Mouse (Mus musculus) gonadal fat pad, adult 2 months (tissue): ENCODE data around the gene Ddx1. TPM values are rescaled to one million over a fixed set of nuclear protein-coding genes. Genes with fewer than 3 reads are reported as not detected.

Source experiments
- DNase-seq: peaks from one replicate; pipeline ENCODE4 v3.0.0-alpha.2; 2012; ENCODE audit warnings: low read depth
- polyA plus RNA-seq: library from polyadenylated mRNA; depleted of rRNA; stranded (reverse); fragments of >200 nt; gene quantifications from 2 replicates; pipeline ENCODE4 v1.2.3, GENCODE M21; 2012; rRNA removed

Ddx1 gene
- 11.2 and 11.3 TPM in 2 replicates for polyA plus RNA-seq

DNA sequence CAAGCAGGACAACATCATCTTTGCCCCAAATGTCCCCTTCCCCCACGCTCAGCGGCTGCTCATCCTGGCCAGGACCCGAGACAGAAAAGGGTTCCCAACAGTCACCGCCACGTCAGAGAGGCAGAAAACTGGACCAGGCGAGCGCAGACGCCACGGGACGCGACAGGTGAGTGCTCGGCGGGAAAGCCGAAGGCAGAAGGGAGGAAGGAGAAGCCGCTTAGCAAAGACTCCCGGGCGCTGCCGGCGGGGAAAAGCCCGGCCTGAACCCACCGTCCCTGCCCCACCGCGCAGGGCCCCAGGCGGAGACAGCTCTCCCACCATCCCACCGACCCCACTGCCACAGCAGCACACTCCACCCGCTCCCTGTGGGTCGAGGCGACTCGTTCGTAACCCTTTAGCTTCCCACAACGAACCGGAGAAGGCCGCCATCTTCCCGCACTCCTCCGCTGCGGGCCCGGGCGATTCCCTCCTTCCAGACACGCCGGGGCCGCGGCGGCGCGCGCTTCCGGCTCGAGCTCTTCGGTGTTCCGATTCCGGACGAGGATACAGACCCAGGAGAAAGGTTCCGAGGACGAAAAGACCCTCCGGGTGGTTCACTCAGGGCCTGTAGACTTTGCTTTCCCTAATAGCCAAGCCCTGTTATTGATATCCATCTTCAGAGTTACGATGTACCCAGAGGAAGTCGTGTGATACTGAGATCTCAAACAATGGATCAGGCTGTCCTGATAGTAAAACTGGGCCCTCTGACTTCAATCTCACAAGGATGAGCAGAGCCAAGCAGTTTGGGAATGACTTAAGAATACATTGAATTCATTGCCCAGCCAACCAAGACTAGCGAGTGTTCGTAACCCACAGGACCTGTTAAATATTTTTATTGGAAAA is at the start of gene Ddx1:
TSS of gene Ddx1 (minus strand) at position 523 of the 882 bp plus-strand sequence.
- DNase-seq = no peak

DNA sequence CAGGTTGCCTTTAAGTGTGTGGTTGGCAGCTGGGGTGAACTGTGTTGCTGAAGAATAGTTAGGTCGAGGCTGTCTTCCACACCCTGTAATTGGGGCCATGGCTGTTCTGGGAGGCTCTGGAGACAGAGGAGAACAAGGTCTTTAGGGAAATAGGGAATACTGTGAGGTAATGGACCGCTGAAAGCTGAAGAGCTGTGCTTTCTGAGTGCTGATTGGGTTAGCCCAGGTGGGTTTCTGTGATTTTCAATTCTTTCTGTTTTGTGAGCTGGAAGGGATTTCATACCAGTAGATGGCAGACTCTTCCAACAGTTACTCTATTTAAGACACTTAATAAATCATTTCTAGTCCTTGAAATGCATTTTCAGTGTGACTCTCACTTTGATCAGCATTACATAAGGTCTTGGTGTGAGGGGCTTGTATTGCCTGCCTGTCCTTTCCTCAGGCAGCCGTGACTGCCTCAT is 44.4 kb upstream of the Ddx1 start:
- no peak for DNase-seq

DNA sequence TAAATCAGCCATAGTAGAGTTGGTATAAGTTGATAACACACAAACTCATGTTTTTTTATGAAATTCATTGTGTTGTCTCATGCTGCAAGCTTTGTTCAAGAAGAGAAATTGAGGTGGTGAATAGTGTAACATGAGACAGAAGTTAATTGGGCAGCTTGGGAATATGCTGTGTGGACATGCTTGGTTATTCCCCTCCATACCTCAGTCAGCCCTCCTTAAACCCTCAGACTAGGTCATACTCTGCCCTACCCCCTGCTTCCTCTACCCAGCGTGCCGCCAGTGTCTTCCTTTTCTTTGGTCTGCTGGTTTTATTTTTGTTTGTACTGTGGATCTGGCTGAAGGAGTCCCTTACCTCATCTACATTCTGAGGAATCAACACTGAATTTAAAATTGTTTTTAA is 42.4 kb upstream of the Ddx1 start:
- DNase-seq = no peak

DNA sequence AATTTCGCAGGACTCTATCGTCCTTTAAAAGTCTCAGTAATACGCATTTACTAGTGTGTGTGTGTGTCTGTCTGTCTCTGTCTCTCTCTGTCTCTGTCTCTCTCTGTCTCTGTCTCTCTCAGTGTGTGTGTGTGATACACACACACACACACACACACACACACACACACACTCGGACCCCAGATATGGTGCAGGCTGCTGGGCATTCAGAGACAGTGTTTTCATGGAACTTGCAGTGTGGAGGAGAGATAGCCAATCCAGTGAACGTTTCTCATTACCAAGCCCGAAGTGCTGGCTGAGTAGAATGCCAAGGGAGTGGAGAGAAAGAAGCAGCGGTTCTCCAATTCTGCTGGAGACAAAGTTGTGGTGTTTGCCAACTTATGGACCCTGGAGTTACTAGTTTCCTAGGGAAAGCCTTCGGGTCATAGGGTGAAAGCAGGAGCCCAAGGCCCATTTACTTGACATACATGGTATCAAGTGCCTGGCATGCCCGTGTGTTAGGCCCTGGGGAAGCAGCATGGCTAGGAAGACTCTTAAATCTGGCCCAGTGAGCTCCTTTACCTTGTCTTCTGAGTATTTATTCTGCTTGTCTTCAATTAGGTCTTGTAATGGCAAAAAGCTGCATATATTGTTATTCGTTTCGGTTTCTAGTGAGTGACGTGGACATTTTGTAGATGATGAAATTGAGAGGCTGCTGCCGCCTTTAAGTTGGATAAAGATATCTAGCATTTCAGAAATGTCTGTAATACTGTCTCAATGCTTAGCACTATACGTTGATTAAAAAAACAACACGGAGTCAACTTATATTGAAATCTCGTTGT is 20.8 kb upstream of the Ddx1 start:
- DNase-seq = no peak

DNA sequence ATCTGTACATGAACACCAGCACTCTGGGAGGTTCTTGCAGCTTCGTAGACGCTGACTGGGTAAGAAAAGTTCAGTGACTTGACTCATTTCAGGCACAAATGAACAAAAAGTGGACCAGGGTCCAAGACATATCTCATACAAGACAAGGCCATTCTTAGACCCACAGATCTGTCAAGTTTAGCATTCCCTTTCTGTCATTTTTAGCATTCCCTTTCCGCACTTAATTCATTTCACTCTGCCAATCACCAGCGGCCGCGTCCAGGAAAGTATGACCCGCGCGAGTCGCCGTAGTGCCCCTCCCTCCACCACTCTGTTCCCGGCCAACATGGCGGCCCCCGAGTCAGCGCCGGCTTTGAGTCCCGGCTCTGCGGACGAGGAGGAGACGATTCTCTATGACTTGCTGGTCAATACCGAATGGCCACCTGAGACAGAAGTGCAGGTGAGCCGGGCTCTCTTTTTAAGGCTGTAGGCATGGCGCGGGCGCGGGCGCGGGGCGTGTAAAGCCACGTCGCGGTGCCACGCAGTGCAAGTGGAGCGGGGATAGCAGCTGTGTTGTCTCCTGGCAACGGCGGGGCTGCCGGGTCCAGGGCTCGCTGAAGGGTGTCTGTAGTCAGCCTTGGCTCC is 19.9 kb upstream of the Ddx1 start, which contains the start of gene Nbas:
TSS of gene Nbas (plus strand) at position 308 of the 624 bp plus-strand sequence.
- DNase-seq = no peak

DNA sequence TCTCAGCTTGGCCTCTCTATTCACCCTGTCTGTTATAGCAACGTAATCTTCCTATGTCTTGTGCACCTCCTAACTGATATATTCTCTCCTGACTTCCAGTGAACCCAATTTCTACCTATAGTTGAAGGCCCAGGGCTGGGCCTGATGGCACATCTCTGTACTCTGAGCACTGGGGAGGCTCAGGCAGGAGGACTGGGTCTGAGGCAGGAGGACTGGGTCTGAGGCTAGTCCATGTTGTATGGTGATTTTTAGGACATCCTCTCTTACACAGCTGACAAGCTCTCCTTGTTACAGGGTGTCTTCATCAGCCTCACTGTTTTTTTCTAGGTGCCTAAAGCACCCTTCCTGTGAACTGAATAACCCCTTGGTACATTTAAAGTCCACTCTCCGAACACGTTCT is 19.4 kb upstream of the Ddx1 start:
- no peak for DNase-seq

DNA sequence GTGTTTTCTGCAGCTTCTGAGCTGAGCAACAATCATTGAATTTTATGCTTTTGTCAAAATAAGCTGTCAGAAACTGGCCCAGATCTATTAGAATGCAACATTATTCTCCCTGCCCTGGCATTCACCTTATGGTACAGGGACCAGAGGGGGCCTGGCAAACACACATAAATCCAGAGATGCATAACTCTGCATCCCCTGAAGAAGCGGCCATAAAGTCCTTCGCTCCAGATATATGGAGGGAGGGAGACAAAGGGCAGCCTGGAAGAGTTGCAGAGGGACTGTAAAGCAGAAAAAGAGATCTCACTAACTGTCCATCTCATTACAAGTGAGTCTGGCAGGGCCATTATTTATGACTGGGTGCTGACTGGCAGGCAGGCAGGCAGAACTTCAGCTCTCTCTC is 6.7 kb upstream of the Ddx1 start:
- DNase-seq = no peak

DNA sequence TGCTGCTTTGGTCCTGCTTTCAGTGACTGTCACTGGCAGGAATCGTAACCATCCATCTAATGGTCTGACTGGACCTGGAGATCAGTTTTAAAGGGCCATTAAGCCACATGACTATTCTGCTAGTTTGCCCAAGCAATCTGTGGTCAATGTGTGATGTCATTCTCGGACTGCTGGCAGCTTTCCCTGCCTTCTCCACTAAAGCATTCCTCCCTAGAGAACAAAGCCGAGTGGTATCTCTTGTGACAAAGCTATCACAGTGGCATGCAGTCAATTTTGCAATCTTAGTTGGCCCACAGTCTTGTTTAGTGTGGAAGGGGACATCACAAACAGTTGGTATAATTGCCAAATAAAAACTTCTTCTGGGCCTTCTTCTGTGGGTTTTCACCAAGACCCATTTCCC is 6.1 kb upstream of the Ddx1 start:
- DNase-seq = no peak

DNA sequence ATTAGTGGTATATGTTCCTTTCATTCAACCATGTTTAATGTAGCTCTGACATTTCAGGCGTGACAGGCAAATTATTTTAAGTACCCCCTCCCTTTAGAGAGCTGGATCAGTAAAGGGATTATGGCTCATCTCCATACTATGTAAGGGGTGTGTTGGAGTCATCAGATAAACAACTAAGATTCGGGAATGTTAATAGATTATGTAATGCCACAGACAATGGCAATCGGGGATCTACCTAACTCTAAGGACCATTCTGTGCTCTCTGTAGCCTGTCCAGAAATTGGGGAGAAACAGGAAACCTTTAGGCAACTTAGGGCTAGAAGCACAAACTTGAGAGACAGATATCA is 533 bp upstream of the Ddx1 start:
- no peak for DNase-seq

DNA sequence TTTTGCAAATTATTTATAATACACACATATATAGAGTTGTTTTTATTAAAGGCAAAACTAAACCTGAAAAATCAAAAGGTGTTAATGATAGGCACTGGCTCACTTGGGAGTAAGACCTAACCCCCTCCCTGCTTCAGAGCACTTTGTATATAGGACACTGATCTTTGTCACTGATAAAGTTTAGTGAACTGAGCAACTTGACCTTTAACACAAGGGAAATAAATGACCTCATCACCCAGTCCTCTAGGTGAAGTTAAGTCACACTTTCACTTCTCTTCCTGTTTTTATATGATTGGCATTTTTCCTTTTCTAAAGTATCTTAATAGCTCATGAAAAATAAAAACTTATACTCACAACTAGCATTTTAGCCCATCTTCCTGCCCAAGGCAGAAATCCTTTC is 6.6 kb downstream of the Ddx1 start:
- no peak for DNase-seq

DNA sequence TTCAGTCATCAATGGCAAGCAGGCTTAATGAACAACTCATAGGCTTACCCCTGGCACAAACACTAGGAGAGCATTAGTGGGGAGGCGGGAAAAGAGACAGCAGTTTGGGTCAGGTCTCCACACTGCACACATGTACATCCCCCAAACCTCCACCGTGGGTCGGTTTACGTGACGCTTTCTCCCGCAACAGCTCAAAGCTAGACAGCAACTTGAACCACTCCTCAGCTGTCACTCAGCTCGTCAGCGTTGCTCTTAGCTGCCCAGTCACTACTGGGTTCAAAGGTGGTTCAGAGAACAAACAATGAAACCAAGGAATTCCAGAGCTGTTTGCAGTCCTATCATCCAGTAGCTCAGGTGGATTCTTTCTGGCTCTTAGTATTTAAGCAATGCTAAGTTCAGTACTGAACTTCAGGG is 30.9 kb downstream of the Ddx1 start:
- DNase-seq = no peak

DNA sequence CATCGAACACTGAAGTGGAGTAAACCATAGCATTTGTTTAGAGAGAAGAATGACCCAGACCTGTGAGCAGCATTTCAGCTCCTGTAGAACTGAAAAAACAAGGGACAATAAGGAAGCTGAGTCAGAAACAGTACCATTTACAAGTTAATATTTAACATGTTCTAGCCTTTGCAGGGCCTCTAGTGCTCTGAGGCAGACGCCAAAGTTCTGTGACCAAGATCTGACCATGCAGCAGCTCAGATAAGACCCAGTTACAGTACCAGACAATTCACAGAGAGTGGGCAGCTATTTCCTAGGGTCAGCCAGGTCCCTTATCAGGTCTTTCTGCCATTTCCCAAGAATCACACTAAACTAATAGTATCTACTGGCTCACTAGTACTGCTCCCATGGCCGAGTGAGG is 31.4 kb downstream of the Ddx1 start:
- no peak for DNase-seq

DNA sequence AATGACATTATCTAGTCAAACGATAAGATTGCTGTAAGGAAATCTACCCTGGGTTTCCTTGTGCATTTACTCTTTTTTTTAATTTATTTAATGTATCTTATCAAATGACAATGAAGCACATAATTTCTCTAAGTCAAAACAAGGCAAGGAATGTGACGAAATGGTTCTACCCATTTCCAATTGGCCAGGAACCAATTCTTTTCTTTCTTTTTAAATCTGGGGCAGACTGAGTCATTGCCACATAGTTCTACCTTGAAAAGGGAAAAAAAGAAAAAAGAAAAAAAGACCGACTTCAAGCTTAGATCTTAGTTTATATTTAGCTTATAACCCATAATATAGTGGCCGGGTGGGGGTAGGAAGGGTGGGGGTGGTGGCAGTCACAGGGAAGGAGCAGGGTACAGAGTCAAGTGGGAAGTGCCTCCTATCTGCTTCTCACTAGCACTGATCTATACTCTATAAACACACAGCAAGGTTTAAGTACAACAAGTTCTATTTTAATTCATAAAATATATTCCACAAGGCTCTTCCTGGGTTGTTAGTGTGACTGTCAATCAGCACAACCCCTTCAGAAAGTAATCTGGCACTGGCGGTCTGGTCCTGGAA is 32.4 kb downstream of the Ddx1 start:
- no peak for DNase-seq

DNA sequence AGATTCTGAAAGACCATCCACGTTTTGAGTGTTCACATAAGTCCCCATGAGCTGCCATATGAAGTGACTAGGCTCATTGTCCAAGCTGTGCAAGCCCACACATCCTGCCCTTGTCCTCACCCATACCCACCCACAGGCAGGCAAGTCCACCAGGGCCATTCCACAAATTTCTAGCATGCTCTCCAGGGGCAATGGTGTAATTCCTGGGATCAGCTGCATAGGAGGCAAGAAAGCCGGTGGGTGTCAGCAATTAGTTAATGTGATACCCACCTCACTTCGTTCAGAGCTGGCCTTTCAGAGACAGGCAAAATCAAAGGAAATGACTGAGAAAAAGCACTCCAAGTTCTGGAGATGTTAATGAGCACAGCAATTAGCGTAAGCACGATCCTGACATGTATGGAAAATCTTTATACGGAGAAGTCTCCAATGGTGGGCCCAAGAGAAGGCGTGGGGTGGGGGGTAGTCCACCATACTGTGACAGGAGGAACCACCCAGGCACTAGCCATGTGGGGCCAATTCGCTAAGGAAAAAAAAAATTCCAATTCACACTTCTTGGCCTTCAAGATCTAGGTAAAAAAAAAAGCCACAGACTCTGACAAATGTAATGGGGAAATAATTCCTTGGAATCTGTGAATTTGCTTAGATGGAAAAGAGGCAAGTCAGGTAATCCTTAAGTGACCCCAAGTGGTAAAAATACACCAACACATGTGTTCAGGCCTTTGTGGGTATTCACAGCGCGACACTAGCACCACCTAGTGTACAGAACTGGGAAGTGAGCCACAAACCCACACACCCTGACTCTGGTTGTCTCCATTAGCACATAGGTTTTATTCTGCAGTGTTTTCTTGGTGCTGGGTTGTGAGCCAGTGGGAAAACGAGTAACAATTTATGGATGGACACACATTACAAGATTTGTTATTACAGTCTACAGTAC is 34.4 kb downstream of the Ddx1 start:
- no peak for DNase-seq

DNA sequence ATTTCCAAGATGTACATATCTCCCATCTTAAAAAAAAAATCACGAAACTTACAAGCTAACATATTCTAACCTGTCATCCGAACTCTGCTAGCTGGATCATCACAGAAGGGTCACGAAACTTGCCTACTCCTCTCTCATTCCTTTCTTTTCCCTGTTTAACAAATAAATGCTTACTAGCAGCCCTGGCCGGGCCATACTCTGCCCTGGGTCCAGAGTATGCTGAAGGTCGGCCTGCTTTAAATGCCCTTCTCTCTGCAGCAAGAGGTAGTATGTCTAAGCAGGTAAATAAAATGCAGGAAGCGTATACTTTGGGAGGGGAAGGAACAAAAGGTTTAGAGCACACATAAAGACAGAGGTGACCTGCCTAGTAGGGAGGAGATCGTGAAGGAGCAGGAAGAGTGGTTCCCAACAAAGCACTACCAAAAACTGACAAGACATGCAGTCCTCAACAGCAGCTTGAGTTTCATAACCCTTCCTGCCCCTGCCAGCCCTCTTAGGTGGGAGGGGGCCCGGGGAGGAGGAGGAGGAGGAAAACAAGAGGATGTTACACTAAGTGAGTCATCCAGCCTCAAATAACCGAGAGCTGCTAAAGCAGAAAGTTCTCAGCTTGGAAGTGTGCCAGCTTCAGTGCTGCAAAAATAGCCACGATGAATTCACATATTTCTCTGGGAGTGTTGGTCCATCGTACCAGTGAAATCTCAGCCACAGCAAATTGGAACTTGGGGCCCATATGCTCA is 37.1 kb downstream of the Ddx1 start:
- DNase-seq = no peak

DNA sequence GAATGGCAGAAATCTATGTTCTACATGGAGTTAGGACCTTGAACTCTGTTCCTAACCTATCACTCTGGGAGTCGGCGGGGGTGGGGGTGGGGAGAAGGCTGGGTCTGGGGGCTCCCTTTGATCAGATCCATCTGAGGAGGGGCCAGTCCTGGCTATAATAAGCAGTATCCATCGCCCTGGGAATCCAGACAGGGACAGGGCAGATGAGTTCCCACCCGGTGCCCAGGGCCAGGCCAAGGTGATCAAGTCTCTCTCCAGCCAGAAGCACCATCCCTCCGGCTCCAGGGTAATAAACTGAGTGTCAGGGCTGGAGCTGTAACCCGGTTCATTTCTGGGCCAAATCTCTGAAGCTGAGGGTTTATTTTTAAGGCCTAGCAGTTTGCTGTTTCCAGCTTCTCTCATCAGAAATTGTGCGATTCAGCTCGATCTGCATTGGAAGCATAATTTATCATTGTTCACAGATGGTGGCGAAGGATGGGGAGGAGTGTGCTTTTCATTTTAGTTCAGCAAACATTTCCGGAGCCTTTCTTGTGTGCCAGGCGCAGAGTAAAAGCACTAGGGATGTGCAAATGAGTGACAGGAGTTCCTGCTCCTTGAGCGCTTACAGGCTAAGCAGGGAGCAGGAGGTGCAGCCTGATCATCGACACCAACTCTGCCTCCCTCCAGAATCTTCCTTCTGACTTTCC is 39.2 kb downstream of the Ddx1 start:
- DNase-seq = no peak

DNA sequence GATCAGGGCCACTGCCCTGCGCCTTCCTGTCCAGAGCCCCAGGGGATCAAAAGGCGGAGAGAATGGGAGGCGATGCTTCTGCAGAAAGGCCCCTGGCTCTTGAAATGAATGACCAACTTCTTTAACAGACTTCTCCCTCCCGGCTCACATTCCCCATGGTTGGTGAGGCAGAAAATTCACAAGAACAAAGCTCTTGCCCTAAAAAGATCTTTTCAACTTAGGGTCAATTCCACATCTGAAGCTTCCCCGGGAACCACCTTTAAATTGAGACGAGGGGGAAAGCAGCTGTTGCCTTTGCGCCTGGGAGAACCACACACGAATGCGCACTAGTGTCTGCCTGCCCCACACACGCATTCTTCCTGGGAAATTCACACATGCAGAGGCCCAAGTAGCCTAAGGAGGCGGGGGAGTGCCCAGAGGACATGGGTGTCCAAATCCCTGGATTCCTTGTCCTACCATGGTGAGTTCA is 40.0 kb downstream of the Ddx1 start:
- no peak for DNase-seq

DNA sequence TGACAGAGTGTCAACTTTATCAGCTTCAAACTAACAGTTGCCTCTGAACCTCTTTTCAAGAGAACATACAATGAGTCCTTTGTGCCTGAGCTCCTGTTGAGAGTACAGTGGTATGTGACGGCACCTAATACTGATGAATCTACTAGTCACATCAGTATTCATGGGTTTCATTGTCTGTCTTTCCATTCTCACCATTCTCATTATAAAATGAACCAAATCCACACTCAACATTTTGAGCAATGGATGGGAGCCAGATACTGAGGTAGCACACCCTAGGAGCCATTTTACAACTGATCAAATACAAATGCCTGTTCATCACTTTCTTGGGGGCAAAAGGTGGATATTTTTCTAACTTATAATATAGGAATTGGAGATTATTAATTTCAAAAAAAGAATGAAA is 40.5 kb downstream of the Ddx1 start:
- no peak for DNase-seq

DNA sequence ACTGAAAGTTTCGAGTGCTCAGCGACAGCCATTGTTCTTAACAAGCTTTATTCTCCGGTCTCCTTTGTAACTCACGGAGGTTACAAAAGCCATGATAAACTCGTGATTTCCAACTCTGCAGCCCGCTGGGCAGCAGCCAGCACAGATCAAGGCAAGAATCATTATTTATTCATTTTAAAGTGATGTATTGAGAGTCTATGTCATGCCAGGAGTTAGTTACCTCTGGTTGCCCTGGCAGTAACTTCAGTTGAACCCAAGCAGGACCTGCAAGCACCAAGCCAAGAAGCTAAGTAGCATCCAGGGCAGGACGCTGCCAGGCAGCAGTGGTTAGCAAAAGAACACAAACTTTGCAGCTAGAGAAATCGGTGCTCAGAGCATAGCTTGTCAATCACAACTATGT is 41.9 kb downstream of the Ddx1 start:
- DNase-seq = no peak
